Mouse (Mus musculus) T-cell, adult 66 days (primary cell): ENCODE results near the gene Csn1s1. TPM values are rescaled to one million over a fixed set of nuclear protein-coding genes. Genes with fewer than 3 reads are reported as not detected.

ENCODE experiments used
- total RNA-seq, 2 experiments: library from RNA; stranded (reverse); gene quantifications; 3 replicates in 1 of 2; 4 replicates in 1 of 2; pipeline ENCODE4 v1.2.4; 2023

Csn1s1 gene
- total RNA-seq, result not detected

DNA sequence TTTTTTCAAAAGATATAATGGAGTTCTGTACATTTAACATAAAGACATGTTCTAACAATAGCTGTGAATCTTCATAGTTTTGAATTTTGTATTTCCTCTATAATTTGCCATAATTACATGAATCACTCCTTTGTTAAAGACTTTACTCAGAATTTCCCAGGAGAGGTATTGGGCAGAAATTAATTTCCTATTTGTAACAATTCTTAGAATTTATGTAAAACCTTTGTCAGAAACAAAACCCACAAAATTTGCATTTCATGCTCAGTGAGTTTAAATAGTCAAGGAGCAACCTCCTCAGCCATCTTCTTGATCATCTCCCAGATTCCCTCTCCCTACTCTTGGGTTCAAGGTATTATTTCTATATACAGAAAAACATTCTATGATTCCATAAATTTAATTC, at the start of gene Csn1s1:
Csn1s1 (plus strand) TSS at position 301 of the 400 bp plus-strand sequence.

DNA sequence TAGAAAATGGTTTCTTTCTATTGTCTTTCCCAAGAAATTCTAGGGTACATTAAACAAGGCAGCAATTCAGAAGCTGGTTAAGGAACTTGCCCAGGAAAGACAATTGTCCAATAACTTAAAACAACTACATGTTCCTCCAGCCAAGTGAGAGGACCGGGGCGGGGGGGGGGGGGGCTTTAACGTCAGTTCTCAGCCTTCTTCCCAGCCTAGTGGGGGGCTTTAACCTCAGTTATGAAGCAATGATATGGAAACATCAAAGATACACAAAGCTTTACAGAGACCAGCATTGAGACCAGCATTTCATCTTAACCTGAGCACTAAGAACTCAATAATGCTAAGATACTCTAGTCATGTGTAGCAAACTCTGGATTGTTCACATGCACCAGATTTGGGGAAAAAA, 33.5 kb downstream of the Csn1s1 start, which contains the start of gene Csn2:
Csn2 (minus strand) TSS at position 101 of the 400 bp plus-strand sequence.

Other genes starting within 250 kb of the Csn1s1 start
- gene Ugt2b38, start 242.0 kb upstream of the Csn1s1 start, total RNA-seq, result not detected
- not detected for gene Ugt2a2, start 183.9 kb upstream of the Csn1s1 start, total RNA-seq
- gene Gm43638, start 179.4 kb upstream of the Csn1s1 start, total RNA-seq, result not detected
- gene Ugt2a1, start 175.3 kb upstream of the Csn1s1 start, total RNA-seq, result not detected
- not detected for gene Sult1b1, start 128.0 kb upstream of the Csn1s1 start, total RNA-seq
- not detected for gene Sult1d1, start 97.2 kb upstream of the Csn1s1 start, total RNA-seq
- not detected for gene Sult1e1, start 74.6 kb upstream of the Csn1s1 start, total RNA-seq
- not detected for gene Csn2, start 33.4 kb downstream of the Csn1s1 start, total RNA-seq
- not detected for gene Csn1s2a, start 108.4 kb downstream of the Csn1s1 start, total RNA-seq
- not detected for gene Csn1s2b, start 141.9 kb downstream of the Csn1s1 start, total RNA-seq
- not detected for gene Prr27, start 159.5 kb downstream of the Csn1s1 start, total RNA-seq
- gene Odam, start 218.8 kb downstream of the Csn1s1 start, total RNA-seq, result not detected